Mouse (Mus musculus) natural killer cell, adult 2 months (primary cell): ENCODE measurements around the gene Ednrb.

Source experiments
- DNase-seq, 2 experiments: peaks; one replicate each; pipeline ENCODE4 v3.0.0; 2022; ENCODE audit warnings: low spot score in 2 of 2

The Ednrb gene

DNA sequence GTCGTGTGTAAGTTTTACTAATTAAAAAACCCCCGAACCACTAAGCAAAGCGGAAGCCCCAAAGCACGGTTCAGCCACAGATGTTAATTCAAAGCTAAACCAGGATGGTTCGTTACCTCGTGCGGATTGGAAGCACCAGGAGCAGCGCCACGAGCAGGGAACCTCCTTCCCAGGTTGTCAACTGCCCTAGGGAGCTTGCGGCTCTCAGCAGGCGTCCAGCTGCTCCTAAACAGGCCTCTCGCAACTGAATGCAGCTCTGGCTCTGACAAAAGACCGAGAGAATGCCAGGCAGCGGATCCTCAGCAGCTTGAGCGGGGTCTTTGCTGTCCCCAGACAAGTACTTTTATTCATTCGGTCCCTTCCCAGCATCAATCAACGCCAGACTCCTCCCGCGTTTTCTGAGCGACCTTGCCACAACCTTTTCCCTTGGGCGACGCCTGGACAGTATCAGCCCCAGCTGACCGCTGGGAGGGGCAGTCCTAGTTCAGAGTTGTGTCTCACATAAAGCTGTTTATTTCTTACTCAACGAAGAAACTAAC, at the start of gene Ednrb:
Ednrb (minus strand) TSS at position 392 of the 539 bp plus-strand sequence.
- DNase-seq = no peak

DNA sequence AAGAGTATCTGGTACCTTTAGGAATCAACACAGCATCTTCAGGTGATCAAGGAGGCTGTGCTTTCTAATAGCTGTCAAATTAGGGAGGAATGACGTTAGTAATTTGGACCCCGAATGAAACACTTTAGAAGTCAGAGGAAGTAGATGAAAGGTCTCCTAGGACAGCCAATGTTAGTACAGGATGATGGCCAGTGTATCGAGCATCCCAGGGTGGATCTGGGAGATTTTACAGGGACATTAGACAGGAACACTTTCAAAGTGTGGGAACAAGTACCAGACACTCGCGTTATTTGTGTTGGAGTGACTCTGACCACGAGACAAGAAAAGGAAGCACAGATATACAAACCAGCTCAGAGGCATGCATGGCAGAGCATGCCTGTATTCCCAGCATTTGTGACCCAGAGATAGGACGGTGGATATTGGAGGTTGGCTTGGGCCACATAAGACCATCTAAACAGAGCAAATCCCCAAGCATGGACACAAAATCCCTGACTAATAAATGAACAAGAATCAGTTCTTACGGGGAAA, 48.3 kb upstream of the Ednrb start:
- DNase-seq = no peak

DNA sequence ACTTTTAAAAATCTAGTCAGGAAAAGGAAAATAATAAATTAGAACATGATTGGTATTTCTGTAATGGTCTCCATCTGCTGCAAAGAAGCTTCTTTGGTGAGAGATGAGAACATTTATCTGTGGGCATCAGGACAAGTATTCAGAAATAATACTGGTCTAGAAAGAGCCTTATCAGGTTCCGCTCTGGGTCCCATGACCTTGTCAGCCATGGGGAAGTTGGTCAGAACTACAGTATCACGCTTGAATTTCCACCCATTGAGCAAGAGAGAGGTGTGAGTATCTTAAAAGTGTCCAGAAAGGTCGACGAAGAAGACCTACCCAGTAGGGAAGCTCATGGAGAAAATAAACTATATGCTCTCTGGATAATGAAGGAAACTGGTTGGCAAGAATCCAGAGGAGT, 46.6 kb upstream of the Ednrb start:
- no peak for DNase-seq

DNA sequence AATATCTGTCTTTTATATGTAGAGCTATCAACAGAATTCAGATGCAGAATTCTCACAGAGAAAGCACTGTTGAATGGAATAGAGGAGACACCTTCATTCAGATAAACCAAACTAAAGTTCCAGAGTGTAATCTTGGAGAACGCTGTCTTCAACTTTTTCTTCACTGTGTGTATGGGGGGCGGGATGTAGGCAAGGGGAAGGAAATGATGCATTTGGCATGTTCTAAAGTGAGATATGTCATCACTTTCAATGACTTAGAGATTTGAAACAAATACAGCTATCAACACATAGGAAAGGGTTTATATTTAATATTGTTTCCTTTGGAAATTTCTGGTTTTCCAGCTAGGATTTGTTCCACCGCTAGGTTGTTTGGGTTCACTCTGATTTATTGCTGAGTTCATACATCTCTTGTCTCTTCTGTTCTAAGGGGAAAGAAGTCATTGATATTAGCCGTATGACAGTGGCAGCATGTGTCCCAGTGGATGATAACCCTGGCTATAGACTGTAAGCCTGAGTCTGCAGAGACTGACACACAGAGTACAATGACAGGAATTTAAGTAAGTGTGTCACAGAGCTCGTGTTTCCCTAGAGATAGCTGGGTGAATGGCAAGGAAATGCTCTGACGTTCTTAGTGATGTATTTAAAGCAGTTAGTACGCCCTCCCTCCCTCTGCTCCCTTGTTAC, 40.8 kb upstream of the Ednrb start:
- no peak for DNase-seq

DNA sequence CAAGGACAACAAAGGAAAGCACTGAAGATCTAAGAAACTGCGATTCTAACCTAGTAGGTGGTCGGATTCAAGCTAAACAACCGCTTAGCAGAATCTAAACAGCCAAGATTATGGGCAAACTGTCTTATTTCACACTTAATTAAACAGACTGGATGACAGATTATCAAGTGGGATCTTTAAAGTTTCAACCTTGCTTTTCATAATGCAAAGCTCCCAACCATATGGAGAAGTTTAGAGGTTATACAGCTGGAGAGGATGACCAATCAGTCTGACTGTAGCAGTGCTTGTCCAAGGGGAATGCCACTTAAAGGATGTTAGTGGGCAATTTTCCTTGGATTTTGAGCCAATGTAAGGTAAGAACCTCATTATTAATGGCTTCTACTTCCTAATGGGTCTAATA, 38.7 kb upstream of the Ednrb start:
- no peak for DNase-seq

DNA sequence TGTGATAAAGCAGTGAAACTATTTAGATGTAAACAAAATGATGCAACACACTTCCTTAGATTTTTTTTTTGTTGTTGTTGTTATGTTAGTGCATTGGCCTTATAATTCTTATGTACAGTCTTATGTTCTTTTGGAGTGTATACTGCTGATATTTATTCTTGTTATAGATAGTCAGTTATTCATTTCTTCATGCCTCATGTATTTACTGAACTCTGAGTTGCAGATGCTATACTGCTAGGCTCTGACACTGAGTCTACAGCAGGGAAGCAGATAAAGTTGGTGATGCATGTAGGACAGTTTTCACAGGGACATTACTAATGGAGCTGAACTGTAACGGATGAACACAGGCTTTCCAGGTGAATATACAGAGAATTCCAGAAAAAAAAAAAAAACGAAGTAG, 32.9 kb upstream of the Ednrb start:
- DNase-seq = no peak

DNA sequence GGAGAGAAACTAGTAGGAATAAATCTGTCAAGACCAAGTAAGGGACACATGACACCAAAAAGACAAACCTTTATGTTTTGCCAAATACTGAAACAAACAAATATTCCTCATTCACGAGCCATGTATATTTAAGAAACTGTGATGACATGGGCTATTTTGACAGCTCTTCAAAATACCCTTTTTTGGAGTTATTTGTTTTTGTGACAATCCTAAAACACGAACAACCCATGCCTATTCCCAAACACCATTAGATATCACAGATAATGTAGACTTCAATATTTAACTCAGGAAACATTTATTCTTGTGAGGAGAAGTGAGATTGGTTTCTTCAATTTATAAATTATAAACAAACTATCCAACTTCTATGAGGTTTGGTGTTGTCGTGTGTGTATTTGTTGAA, 32.4 kb upstream of the Ednrb start:
- DNase-seq = no peak

DNA sequence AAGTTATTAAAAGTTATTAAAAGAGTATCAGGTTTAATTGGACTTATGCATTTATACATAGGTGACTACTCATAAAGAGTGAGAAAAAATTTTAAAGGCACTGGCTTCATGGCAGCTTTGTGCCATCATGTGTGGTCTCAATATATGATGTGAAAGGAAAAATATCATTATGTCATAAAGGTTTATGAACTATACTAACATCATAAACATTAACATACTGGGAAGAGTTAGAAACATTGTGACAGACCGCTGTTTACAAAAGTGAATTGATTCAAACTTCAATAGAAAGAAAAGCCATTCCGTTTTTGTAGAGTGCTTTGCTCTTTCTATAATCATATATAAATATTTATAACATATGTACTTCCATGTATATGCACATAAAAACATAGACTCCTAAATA, 22.4 kb upstream of the Ednrb start:
- no peak for DNase-seq

DNA sequence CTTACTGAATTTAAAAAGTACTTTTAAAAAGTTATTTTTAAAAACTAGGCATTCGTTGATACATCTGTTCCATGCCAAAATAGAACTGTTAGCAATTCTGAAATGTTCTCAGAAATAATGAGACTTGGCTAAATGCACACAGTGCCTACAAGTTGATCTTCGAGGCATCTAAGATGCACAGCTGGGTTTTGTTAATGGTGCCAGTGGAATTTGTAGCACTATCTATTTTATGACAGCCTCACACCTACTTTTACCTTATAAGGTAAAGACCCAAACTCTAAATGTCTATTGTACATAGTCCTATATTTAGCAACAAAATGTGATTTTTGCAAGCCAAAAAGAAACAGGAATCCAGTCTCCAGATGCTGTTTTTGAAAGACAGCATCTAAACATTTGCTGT, 21.0 kb upstream of the Ednrb start:
- no peak for DNase-seq

DNA sequence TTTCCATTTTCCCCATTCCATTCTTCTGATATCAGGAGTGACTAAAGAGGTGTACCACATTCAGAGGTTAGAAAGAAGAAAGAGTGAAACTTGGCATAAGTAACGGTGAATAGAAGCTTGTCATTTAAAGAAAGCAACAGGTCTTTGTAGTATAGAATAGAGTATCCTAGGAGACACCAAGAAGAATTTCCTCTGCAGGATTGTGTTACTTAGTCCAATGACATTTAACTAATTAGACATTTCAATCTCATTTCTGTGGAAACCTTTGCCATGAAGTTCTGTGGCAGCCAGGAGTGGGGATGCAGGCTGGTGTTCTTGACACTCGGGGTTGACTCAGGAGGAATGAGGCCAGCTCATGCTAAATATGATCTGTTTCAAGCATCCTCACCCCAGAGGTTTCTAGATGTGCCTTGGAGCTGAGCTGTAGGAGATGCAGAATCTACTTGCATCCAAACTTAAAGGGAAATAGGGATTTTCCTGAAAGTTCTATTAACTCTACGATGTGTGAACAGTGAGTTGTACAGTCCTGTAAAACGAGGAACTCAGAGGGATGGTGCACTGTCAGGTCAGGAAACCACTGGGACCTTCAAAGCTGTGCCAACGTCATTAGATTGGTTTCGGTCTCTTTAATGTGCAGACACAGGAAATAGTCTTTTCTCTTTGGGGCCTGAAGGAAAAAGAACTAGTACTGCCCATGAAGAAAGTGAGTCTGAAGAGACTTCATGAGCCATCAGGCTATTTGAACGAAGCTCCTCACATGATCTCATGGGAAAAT, 6.1 kb upstream of the Ednrb start:
- peak in 1 of 2 experiments; percentile 23 for DNase-seq

DNA sequence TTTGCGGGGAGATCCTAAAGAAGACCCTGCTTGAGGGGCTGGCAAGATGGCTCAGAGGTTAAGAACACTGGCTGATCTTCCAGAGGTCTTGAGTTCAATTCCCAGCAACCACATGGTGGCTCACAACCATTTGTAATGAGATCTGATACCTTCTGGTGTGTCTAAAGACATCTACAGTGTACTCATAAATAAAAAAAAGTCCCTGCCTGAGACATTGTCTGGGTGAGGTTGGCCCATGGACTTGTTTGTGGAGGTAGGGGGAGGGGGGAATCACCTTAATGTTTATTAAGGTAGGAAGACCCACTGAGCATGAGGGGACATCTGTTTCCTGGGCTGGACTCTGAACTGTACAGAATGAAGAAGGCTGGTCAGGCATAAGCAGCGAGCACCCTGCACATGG, 1.5 kb upstream of the Ednrb start:
- no peak for DNase-seq

DNA sequence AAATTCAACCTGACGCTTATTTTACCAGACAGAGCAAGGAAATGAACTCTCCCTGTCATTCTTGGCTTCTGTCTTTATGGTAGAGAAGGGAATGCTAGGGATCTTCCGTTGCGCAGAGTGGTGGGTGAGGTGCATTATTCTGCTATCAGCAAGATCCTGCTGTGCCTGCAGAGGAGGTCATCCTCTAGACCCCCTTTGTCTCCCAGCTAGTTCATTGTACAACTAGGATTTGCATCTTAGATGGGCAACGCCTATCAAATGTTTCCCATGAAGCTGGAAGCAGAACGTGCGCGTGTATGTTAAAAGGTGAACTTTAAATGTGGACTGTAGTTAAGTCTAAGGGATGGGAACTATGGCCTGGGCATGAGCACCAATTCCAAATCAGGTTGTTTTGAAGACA, 742 bp upstream of the Ednrb start:
- no peak for DNase-seq

DNA sequence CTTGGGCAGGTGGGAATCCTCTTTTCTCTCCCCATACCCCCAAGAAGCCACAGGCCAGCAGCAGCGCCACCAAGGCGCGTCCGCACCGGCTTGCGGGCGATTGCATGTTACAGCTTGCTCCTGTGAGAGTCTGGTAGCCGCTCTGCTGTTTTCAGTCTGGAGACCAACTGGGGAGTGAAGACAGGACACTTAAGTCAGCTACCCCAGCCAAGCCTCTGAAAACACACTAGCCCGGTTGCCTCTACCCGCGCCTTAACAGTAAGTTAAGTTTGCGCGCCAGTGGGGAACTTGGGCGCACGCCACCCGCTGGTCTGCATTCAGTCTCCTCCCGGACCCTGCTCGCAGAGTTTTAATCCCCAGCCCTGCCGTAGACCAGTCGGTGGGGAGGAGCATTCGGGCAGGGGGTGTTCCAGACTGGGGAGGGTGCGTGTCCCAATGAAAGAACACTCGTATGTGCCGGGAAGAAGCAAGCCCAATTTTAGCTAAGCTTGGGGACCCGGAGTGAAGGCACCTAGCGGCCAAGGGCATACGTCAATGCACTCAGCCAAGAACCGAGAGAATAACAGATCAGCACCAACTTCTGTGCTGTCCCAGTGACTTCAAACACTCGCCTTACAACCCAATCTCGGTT, 716 bp downstream of the Ednrb start:
- DNase-seq = no peak

DNA sequence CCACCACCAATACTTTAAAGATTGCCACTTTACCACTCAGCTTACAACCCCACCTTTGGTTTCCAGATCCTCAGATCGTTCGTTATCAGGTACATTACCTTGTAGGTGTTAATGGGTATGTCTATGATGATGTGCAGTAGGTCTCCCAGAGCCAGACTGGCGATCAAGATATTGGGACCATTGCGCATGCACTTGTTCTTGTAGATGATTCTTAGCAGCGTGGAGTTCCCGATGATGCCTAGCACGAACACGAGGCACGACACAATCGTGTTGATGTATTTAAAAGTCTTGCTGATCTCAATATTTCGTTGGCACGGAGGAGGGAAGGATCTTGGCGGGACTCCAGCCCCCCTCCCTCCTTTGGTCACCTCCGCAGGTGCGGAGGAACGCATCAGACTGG, 1.3 kb downstream of the Ednrb start:
- no peak for DNase-seq

DNA sequence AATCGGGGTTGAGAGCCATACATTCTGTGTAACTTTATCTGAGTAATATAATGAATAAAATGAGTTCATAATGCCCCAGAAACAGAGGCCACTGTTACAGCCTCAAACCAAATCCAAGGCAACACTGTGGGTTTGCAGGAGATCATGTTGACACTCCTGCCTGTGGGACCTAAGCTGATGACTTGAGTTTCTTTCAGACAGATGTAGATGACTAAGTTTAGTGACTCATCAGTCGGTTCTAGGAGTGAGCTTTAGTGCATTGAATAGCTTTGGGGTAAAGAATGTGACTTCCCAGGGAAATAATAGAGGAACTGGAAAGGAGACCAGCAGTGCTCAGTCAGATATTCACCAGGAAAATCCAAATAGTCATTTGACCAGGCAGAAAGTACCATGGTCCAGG, 3.8 kb downstream of the Ednrb start:
- no peak for DNase-seq

DNA sequence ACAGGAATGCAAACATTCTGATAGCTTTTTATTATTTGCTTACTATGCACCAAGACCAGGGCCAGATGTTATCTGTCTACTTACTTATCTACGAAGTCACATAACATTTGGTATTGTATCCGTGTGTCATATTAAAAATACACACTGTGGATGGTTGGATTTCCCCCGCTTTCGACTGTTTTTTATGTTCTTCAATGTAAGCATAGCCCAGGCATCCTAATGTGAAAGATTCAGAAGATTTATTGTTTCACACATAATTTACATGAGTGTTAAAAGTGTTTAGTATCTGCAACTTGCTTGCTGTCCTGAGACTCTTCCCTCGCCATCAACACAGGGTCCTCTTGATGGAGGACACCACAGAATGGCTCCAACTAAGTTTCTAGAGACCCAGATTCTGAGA, 5.3 kb downstream of the Ednrb start:
- DNase-seq = no peak

DNA sequence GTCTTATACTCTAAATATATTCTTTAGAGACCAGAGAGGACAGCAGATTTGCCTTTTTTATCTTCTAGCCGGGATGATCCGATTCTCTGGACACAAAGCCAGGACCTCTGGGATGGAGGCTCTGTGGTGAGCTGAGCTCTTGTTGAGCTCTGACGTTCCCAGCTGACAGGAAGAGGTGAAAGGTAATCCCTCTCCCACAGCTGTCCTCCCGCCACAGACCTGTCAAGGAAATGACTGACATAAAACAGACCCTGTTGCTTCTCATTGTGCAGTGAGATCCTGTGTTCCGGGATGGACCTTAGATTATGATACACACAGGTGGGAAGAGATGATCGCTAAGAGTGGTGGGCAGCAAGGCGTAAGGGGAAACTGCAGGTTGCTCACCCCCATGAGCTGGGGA, 9.6 kb downstream of the Ednrb start:
- DNase-seq = no peak

DNA sequence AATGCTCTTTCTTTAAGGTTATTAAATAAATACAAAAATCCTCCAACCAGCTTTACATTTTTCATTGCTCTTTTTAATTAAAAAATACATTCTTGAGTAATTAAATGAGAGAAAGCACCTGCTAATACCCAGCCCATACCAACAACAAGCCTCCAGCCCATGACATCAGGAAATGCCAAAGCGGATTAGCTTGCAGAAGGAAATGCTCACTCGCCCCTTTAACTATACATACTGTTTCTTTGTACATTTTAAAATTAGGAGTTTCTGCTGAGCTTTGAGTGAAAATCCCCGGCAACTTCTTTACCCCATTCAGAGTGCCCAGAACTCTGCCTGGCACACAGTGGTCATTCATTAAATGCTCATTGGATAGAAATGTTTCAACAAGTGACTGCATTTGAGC, 10.1 kb downstream of the Ednrb start:
- no peak for DNase-seq

DNA sequence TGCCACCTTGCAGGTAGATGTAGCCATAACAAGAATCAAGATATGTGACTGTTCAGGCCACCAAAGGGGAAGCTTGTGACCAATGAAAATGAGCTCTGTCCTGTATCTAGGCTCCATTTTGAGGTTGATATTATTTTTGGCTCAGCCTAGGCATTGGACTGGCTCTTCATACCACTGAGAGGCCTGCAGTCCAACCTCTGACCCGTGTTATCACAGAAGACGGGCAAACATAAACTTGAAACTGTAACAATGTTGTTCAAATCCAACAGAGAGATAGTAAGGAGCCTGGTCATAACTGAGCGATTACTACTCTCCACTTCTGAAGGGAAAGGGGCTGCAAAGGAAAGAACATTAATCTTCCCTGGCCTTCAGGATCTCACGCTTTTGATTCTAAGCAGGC, 11.7 kb downstream of the Ednrb start:
- DNase-seq = no peak

DNA sequence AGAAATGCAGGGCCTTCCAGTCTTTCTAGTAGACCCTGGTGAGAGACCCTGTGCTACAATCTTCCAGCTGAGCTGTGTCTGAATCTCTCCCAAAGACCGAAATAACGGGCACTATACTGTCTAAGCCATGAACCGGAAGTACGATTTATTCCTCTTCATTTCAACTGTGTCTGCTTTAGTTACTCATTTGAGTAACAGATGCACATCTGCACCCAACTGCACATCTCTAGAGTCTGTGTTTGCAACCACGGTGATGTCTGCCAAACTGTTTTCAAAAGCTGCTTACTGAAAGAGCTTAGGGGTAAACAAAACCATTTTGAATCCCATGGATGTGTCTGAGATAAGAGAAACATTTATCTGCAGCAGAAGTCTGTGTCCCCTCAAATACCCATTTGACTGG, 13.2 kb downstream of the Ednrb start:
- no peak for DNase-seq

DNA sequence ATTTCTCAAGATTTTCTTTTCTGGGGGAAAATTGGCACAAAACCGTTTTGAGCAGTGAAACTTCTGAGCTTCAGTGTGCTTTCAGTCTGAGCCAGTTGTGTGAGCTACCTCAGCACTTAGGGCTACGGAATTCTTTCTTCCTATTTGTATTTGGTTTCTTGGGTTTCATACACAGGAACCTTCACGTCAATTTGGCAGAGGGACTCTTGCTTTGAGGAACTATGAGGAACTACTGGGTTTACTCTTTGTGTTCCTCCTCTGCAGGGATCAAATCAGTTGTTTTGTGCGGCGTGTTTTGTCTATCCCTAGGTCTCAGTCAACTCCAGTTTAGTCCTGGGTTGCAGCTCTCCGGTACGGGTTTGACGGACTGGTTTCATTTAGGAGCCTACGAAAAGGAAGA, 17.9 kb downstream of the Ednrb start:
- DNase-seq = no peak

DNA sequence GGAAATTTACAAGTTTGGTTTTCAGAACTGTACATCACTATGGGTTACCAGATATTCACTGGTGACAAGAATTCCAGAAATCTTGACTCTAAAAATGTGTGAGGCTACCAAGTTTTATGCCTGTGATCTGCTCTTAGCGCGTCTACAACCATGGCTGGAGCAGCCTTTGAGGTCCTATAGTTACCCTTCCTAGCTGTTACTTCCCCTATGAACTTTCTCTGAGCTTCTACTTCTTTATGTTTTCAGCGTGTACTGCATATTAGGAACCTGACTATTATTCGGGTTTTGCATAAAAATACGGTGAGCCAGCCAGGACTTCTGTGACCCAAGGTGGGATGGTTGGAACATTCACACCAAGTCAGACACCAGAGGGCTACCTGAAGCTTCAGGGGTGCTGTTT, 18.3 kb downstream of the Ednrb start:
- no peak for DNase-seq

DNA sequence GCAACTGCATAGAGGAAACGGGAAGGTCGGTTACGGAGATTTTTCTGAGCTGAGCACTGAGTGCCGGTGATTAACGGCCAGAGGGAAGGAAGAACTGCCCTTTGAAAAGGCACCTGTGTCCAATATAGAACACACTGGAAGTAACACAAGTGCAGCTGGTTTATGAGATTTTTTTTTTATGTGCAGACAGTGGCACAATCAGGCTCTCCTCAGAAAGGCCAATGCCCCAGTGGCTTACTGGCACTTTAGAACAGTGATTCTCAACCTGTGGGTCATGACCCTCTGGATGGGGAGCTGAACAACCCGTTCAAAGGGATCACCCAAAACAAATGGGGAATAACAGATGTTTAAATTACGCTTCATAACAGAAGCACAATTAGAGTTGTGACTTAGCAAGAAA, 20.7 kb downstream of the Ednrb start:
- DNase-seq = no peak
